Mouse (Mus musculus) spleen, adult 10 weeks (tissue): ENCODE results near the gene Sac3d1. TPM values are rescaled to one million over a fixed set of nuclear protein-coding genes. Genes with fewer than 3 reads are reported as not detected.

Experiments used
- polyA plus RNA-seq: library from polyadenylated mRNA; stranded (reverse); fragments of 350-450 nt; fragmentation: Illumina TruSeq; extraction: RNeasy Lipid Tissue Mini Kit (QIAGEN cat#74804); gene quantifications from one replicate; pipeline ENCODE4 v1.2.3, GENCODE M21; 2015; ENCODE audit warnings: low replicate concordance; ENCODE audit not compliant: insufficient read depth

Sac3d1 gene
- polyA plus RNA-seq: 4.3 TPM

GRCm38 (mm10) chr19:6117986-6118676 is at the start of gene Sac3d1:
Gene Sac3d1 (minus strand): TSS chr19:6118650.

DNA sequence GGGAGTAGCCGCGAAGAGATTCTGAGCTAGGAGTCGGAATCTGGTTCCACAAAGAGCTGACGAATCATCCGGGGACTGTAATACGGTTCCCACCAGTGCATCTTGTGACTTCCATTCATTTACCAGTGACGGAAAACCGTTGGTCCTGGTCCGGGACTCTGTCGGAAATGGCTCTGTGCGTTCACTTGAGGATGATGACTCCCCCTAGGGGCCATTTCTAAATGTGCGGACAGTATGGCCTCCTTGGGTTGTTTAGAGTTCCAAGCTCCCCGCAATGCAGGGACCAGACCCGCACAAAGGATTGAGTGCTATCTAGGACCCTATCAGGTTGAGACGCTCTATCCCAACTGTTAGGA is 22.9 kb upstream of the Sac3d1 start, which contains the start of gene Arl2:
Gene Arl2, minus strand, starts transcription at position 155 of the 356 bp plus-strand sequence.

DNA sequence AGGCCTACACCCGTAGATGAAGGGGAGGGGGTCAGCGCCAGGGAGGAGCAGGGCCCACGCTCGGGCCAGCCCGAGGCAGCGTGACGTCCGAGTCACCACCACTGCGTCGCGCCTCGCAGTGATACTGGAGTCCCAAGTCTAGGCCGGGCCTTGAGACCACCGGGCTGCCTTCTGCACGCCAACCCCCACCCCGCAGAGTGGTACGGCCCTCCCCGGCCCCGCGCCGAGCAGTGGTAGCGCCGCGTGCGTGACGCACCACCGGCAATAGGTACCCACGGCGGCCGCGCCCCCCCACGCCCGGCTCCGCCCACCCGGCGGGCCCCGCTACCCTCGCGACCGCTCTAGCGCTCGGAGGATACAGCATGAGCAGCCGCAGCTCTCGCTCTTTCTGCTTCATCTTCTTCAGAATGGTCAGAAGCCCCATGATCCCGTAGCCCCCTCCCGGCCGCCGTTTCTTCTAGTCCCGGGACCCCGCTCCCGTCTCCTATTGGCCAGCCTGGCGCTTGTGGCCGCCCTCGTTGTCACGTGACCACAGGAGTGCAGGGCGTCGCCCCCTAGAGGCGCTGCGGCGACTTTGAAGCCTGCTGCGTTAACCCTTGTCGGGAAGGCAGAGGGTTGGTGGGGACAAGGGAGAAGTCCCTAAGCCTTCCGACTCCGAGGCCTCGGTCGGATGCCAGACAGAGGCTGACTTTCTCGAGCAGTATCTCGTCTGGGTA is 22.4 kb upstream of the Sac3d1 start, which contains the start of gene Batf2:
Gene Batf2, plus strand, starts transcription at position 306 of the 716 bp plus-strand sequence.

DNA sequence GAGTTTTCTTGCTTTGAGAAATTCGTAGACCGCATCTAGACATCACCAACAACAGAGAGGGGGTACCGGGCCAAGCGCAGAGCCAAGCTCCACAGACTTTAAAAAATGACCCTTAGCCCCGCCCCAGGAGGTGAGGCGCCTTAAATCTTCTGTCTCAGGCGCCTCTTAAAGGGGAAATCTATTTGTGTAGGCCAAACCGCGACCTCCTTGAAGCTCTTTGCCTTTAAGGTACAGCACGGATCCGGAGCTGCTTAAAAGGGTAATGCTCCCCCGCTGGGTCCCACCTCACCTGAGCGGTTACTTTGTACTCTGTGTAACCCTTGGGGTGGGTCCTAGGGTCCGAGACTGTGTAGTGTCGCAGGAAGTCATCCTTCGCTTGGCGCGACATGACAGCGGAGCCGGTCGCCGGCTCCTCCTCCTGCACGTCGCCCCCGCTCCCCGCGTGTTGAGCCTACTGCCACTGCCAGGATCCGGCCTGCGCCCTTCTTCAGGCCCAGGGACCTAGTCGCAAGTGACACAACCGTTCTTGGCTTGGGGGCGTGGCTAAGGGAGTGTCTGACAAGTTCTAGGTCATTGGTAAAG is 9.4 kb upstream of the Sac3d1 start, which contains the start of gene Snx15:
Gene Snx15, minus strand, starts transcription at position 545 of the 582 bp plus-strand sequence.

GRCm38 (mm10) chr19:6105586-6105985 is 12.9 kb downstream of the Sac3d1 start, which contains the start of gene Naaladl1:
Gene Naaladl1 (plus strand): TSS chr19:6105782.

GRCm38 (mm10) chr19:6094119-6094518 is 24.3 kb downstream of the Sac3d1 start, which contains the start of gene AC131692.1:
Gene AC131692.1 (plus strand): TSS chr19:6094419.

DNA sequence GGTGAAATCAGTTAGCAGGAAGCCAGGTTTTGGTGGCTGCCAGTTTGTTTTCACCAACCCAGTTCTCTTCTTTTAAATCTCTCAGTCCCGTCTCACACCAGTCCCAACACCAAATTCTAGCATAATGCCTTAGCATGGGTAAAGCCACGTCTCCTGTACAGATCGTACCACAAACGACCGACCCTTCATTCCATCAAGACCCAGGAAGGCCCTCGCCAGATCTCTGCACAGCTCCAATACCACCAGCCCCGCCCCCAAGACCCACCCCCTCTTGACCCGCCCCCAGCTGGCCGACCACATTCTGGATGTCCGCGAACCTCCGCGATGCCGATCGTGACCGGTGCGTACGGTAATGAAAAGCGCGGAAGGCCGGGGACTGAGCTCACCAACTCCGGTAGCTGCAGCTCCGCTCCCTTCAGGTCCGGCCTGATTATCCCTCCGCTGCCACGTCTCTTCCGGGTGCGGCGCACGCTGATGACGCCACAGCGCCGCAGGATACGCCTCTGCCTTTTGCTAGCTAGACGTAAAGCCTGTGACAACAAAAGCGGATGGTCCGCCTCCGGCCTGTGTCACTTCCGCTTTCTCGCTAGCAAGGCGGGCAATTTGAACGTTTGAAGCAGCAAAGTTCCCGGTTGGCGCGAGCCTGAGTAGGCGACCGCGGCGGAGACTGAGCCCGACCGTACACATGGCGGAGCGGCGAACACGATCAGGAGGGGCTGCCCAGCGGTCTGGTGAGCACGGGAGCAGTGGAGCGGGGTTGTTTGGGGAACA is 33.8 kb downstream of the Sac3d1 start, which contains the start of the genes Zfpl1 and Cdca5:
Gene Zfpl1, minus strand, starts transcription at position 479 of the 771 bp plus-strand sequence.
Gene Cdca5, plus strand, starts transcription at position 506 of the 771 bp plus-strand sequence.

GRCm38 (mm10) chr19:6082156-6082555 is 36.3 kb downstream of the Sac3d1 start, which contains the start of gene Gm28374:
Gene Gm28374 (minus strand): TSS chr19:6082256.

DNA sequence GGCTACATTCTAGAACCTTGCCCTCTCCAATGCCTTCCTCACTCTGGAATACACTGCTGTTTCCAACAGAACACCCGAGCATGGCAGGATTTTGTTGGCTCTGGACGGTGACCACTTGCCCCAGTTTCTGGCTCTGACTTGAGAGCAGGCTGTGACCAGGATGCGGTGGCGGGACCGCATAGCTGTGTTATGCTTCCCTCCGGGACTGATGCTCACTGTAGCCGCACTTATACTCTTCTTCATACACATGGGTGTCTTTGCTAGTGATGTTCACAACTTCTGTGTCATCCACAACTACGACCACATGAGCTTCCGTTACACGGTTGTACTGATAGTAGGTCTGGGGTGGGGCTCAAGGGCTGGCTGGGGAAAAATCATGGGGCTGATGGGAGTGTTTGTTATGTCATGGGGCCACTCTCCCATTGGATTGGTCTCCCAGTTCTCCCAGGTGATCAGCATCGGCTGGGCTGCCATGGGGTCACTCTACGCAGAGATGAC is 38.4 kb downstream of the Sac3d1 start, which contains the start of gene Tmem262:
Gene Tmem262, plus strand, starts transcription at position 51 of the 498 bp plus-strand sequence.

DNA sequence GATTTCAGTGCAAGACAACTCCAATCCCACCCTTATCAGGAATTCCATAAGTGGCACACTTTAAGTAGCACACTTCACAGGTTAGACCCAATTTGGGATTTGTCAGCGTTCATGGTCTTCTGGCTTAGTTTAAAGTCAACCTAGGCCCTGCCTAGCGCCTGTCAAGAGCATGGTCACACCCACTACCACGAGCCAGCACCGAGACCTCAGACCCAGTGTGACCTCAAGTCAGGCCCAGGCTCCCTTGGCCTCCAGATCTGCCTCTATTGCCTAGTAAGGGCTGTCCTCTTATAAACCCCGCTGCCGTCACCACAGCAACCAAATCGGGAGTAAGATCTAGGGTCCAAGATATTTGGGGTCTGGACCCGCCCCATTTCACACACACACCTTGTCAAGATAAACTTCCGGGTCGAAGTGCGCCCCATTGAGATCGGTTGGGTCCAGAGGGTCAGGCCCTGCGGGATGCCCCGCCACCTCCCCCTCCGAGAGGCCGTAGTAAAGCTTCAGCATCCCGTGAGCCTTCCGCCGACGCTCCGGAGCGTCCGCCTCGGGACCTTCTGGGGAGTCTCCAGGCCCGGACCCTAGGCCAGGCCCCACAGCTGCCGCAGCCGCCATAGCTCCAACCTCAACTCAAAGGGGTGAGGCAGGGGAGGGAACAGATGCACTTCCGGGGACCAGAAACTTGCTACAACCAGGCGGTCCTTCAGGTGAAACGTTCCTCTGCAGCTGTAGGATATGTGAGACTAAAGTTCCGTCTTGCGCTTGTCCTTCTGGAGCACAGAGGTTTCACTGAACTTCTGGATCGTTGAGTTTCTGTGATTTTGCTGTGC is 41.7 kb downstream of the Sac3d1 start, which contains the start of gene Vps51:
Gene Vps51, minus strand, starts transcription at position 668 of the 830 bp plus-strand sequence.

DNA sequence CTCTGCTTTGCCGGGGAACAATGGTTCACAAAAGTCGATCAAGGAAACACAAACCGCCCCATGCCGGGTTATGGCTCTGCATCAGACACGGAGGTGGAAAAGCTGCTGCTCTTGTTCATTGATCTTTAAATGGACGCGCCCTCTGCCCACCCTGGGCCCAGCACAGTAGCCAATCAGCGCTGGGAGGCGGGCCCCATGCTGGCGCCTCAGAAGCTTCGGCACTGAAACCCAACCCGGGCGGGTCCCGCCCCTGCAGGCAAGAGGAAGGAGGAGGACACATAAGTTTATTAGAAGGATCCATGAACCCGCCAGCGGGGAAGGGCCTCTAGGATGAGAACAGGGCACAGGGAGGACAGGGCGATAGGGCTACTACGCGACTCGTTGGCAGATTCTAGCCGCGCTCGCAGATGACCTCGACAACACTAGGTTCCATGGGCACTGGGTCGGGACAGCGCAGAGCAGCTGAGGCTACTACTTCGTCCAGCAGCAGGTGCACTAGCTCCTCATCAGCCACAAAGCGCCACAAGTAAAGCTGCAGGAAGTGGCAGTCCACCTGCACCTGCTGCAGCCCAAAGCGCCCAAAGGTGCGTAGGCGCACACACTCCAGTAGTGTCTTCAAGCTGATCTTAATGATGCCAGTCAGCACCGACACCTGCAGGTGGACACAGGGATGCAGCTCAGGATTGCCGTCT is 50.6 kb downstream of the Sac3d1 start, which contains the start of gene Tm7sf2:
Gene Tm7sf2, minus strand, starts transcription at position 650 of the 692 bp plus-strand sequence.

Other genes with a start within 250 kb of the Sac3d1 start
- 18.0 TPM for gene Frmd8, start 243.4 kb downstream of the Sac3d1 start, polyA plus RNA-seq
- 35.5 TPM for gene Slc25a45, start 240.8 kb downstream of the Sac3d1 start, polyA plus RNA-seq
- gene Tigd3, start 224.5 kb downstream of the Sac3d1 start, polyA plus RNA-seq: 0.84 TPM
- gene Dpf2, start 205.6 kb downstream of the Sac3d1 start, polyA plus RNA-seq: 103 TPM
- 6.4 TPM for gene Cdc42ep2, start 193.8 kb downstream of the Sac3d1 start, polyA plus RNA-seq
- 30.6 TPM for gene Pola2, start 154.4 kb downstream of the Sac3d1 start, polyA plus RNA-seq
- gene Slc22a20, start 132.5 kb downstream of the Sac3d1 start, polyA plus RNA-seq: not detected
- 28.9 TPM for gene Capn1, start 102.8 kb downstream of the Sac3d1 start, polyA plus RNA-seq
- gene Syvn1, start 72.1 kb downstream of the Sac3d1 start, polyA plus RNA-seq: 42.1 TPM
- 48.0 TPM for gene Mrpl49, start 60.9 kb downstream of the Sac3d1 start, polyA plus RNA-seq
- gene Fau, start 60.8 kb downstream of the Sac3d1 start, polyA plus RNA-seq: 1,233 TPM
- gene Znhit2, start 57.5 kb downstream of the Sac3d1 start, polyA plus RNA-seq: 0.99 TPM
- gene Tm7sf2, start 50.3 kb downstream of the Sac3d1 start, polyA plus RNA-seq: 8.7 TPM
- 47.4 TPM for gene Vps51, start 41.4 kb downstream of the Sac3d1 start, polyA plus RNA-seq
- not detected for gene Tmem262, start 38.6 kb downstream of the Sac3d1 start, polyA plus RNA-seq
- not detected for gene Gm28374, start 36.4 kb downstream of the Sac3d1 start, polyA plus RNA-seq
- gene Zfpl1, start 33.7 kb downstream of the Sac3d1 start, polyA plus RNA-seq: 12.9 TPM
- 8.2 TPM for gene Cdca5, start 33.7 kb downstream of the Sac3d1 start, polyA plus RNA-seq
- 0.47 TPM for gene AC131692.1, start 24.2 kb downstream of the Sac3d1 start, polyA plus RNA-seq
- not detected for gene Naaladl1, start 12.9 kb downstream of the Sac3d1 start, polyA plus RNA-seq
- gene Snx15, start 9.7 kb upstream of the Sac3d1 start, polyA plus RNA-seq: 16.4 TPM
- gene Batf2, start 22.3 kb upstream of the Sac3d1 start, polyA plus RNA-seq: 1.8 TPM
- gene Arl2, start 22.9 kb upstream of the Sac3d1 start, polyA plus RNA-seq: 11.0 TPM
- not detected for gene Majin, start 65.7 kb upstream of the Sac3d1 start, polyA plus RNA-seq
- gene Gpha2, start 107.7 kb upstream of the Sac3d1 start, polyA plus RNA-seq: not detected
- gene Ppp2r5b, start 117.2 kb upstream of the Sac3d1 start, polyA plus RNA-seq: 11.9 TPM
- 6.0 TPM for gene Atg2a, start 123.0 kb upstream of the Sac3d1 start, polyA plus RNA-seq
- gene Ehd1, start 158.1 kb upstream of the Sac3d1 start, polyA plus RNA-seq: 36.3 TPM
- gene Cdc42bpg, start 187.8 kb upstream of the Sac3d1 start, polyA plus RNA-seq: 2.1 TPM
- 15.5 TPM for gene Men1, start 216.3 kb upstream of the Sac3d1 start, polyA plus RNA-seq
- 230 TPM for gene Map4k2, start 222.5 kb upstream of the Sac3d1 start, polyA plus RNA-seq
- 447 TPM for gene Sf1, start 245.0 kb upstream of the Sac3d1 start, polyA plus RNA-seq